Mouse (Mus musculus): ENCODE measurements around the gene Gstp1.
"Not testable (repeated sequence)": the region's sequence is repeated elsewhere in the genome, so short reads cannot be mapped to it uniquely, and the experiment has no call there.

Gene Gstp1

DNA sequence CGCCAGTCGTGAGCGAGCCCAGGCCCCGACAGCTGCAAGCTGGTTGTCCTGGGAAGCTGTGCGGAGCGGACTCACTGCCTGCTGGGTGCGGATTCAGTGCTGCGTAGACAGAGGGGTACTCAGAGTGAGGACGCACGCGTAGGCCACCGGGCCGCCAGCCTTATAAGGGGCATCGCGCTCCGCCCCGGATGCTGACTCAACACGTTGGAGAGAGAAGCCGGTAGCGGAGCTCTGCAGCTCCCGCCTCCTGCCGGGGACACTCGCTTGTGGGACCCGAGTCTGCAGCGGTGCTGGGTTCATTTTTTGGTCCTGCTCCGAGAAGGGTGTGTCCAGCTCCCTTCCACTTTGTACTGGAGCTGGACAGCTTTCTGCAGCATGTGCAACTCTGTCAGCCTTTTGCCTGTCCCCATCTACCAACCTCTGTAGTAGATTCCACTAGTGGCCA is at the start of gene Gstp1:
Gene Gstp1, minus strand, starts transcription at position 198 of the 445 bp plus-strand sequence.
- peak; percentile 96 for DNase-seq (ENCODE audit: low read depth, low spot score)

- no peak for DNase-seq (ENCODE audit: low read depth, low spot score)
Observed at GRCm38 (mm10) chr19:4087090-4087489, 49.3 kb upstream of the Gstp1 start.

- DNase-seq (ENCODE audit: low read depth, low spot score): no peak
Observed at GRCm38 (mm10) chr19:4086156-4086555, 48.4 kb upstream of the Gstp1 start.

GRCm38 (mm10) chr19:4084984-4085383 is 47.2 kb upstream of the Gstp1 start:
- peak; percentile 67 for DNase-seq (ENCODE audit: low read depth, low spot score)

- DNase-seq (ENCODE audit: low read depth, low spot score): no peak
Observed at GRCm38 (mm10) chr19:4083826-4084225, 46.0 kb upstream of the Gstp1 start.

DNA sequence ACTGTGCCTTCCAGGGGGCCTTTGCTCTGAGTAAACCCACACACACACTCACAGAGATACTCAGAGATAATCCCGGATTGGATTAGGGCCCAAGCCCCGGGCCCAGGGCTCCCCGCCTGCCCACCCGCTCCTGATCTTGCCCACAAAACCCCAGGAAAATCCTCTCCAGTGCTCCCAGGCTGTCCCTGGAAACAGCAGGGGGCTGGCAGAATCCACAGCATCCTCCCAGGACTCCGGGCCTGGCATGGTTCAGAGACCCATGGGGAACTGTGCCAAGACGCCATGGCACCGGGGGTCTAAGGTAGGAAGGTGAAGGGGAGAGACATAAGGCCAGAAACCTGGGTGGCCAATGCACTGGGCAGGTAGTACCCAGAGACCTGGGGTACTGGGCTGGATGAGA is 45.5 kb upstream of the Gstp1 start:
- DNase-seq (ENCODE audit: low read depth, low spot score): no peak

GRCm38 (mm10) chr19:4082219-4082965 is 44.6 kb upstream of the Gstp1 start:
- peak; percentile 76 for DNase-seq (ENCODE audit: low read depth, low spot score)

GRCm38 (mm10) chr19:4081394-4081793 is 43.6 kb upstream of the Gstp1 start, which contains the start of gene Cabp2:
Gene Cabp2, plus strand, starts transcription at chr19:4081578.
- no peak for DNase-seq (ENCODE audit: low read depth, low spot score)

GRCm38 (mm10) chr19:4080511-4081009 is 42.8 kb upstream of the Gstp1 start:
- peak; percentile 98 for DNase-seq (ENCODE audit: low read depth, low spot score)

- no peak for DNase-seq (ENCODE audit: low read depth, low spot score)
Observed at GRCm38 (mm10) chr19:4079594-4079993, 41.8 kb upstream of the Gstp1 start.

- DNase-seq (ENCODE audit: low read depth, low spot score): no peak
Observed at GRCm38 (mm10) chr19:4075531-4075930, 37.7 kb upstream of the Gstp1 start.

DNA sequence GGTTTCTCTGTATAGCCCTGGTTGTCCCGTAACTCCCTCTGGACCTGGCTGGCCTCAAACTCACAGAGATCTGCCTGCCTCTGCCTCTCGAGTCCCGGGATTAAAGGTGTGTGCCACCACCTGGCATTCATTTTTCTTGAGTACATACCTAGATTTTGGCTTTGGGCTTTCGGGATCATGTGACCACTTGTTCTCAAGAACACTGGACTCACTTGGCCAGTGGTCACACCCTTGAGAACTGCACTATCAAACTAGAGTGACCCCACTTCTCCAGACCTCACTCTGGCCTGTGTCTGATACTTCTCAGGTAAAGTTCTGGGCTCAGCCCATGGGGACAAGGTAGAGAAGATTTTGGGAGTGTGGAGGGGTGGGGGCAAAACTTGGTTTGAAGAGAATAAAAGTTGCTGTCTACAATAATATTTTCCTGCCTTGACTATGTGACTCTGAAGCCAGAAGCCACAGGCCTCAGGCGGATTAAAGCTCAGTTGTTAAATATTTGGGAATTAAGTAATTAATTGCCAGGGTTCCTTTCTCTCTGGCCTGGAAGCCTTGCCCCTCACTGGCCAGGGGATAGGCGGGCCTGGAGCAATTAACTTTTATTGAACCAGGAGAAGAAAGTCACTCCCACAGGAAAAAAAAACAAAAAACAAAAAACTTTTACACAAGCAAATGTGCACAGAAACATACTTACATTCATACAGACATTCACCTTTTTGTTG is 35.1 kb upstream of the Gstp1 start:
- no peak for DNase-seq (ENCODE audit: low read depth, low spot score)

- peak; percentile 39 for DNase-seq (ENCODE audit: low read depth, low spot score)
Observed at GRCm38 (mm10) chr19:4071406-4071805, 33.6 kb upstream of the Gstp1 start.

- no peak for DNase-seq (ENCODE audit: low read depth, low spot score)
Observed at GRCm38 (mm10) chr19:4070756-4071155, 33.0 kb upstream of the Gstp1 start.

DNA sequence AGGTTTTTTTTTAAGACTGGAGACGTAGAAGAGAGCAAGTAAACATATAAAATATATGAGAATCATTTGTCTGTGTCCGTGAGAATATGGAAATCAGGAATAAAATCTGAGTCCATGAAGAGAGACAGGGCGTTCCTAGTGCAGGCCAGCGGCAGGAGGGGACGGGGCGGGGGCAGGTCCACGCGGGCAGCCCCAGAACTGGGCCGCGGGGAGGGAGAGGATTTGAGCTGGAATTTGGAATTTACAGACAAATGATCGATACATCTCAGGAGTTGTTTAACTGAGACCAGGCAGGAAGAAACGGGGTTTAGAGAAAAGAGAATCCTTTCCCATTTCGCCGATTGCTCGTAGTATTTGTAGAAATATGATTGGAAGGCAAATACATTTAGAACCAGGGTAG is 32.5 kb upstream of the Gstp1 start:
- DNase-seq (ENCODE audit: low read depth, low spot score): no peak

DNA sequence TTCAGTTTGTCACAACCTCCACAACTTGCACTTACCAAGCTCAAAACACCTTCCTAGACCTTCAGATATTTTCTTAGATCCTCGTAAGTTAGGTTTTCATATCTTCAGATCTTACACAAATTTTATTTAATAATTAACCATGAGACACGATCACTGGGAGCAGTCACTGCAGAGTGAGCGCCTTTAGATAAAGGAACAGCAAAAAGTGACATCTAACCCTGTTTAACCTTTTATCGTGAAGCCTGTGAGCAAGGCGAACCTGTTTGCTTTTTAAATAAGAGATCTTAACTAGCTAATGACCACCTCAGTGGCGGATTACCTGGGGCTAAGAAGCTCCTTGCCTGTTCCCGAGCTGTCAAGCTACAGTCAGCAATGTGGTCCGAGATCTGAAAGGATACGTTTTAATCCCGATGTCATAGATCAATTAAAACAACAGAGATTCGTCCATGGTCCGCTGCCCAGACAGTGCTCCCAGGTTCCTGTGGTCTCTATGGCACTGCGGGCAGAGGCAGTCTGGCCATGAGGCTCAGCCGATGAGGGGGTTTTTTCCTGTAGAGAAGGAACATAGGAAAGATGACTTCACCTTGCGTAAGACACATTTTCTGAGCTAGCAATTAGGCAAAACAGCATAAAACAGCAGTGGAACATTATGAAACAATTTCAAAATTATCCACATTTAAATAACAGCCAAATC is 31.1 kb upstream of the Gstp1 start:
- no peak for DNase-seq (ENCODE audit: low read depth, low spot score)

GRCm38 (mm10) chr19:4068242-4068641 is 30.5 kb upstream of the Gstp1 start:
- not testable (repeated sequence) for DNase-seq (ENCODE audit: low read depth, low spot score)

- DNase-seq (ENCODE audit: low read depth, low spot score): no peak
Observed at GRCm38 (mm10) chr19:4066877-4067276, 29.1 kb upstream of the Gstp1 start.

DNA sequence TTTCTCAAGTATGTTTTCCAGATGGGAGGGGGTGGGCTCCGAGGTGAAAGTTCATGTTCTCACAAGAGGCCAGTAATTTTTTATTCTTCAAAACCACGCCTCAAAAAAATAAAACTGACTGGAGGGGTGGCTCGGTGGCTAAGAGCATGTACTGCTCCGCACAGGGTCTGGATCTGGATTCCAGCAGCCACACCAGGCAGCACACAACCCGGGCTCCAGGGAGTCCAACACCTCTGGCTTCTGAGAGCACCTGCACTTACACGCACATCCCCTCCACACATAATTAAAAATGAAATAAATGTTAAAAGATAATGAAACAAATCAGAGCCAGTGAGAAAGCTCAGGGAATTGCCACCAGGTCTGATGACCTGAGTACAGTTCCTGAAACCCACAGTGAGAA is 28.5 kb upstream of the Gstp1 start:
- DNase-seq (ENCODE audit: low read depth, low spot score): no peak

- DNase-seq (ENCODE audit: low read depth, low spot score): not testable (repeated sequence)
Observed at GRCm38 (mm10) chr19:4064501-4064900, 26.7 kb upstream of the Gstp1 start.

DNA sequence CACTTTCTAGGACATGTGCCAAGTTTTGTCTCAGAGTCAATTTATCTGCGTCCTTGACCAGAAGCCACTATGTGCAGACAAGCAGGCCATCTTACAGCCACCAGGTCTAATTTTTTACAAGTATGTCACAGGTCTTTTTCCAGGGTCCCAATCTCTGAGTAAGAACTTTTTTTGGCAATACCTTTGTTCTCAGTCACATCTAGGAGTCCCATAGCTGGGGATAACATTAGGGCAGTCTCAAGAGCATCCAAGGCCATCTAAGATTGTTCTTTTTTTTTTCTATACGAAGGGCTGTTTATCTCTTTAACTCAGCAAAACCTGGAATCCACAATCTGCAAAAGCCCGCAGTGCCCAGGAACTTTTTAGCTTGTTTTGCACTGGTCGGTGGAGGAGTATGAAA is 25.6 kb upstream of the Gstp1 start:
- DNase-seq (ENCODE audit: low read depth, low spot score): not testable (repeated sequence)

DNA sequence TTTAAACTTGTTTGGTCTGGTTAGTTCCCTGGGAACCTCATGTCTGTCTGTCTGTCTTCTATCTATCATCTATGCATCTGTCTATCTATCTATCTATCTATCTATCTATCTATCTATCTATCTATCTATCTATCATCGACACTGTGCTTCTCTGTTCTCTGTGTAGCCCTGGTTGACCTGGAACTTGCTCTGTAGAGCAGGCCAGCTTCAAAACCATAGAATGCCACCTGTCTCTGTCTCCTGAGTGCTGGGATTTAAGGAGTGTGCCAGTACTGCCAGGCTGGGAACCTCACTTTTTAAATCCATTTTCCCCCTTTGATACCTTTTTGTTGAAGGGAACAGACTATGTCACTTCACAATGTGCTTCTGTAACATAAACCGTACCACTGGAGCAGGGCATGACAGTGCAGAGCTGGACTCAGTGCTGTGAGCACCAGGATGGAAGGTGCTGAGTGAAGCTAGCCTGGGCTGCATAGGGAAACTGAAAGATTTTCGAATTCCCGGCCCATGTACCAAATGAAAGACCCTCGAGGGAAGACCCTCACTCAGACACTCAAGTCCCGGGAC is 23.2 kb upstream of the Gstp1 start:
- DNase-seq (ENCODE audit: low read depth, low spot score): no peak
